Mouse (Mus musculus): ENCODE data around the gene Gm27021.

DNA sequence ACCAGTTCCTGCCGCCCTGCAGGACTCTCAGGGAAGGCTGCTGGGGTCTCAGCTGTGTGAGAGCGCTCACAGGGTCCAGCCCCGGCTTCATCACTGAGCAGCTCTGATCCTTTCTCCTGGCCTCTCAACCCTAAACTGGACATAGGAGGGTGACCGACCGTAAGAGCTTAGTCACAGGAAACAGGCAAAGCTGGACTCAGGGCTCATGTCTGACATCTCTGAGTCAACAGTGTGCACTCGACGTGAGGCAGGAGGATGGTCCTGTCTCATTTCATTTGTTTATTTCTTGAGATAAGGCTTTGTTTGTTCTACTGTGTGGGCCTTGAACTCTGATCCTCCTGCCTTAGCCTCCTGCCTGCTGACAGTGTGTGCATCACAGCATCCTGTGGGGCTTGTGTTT, 47.4 kb downstream of the Gm27021 start:
- TF ChIP-seq POLR2A (IDR thresholded peaks at IDR 0.05; ENCODE audit: low read depth, low read length): no peak
- no peak for TF ChIP-seq CTCF (IDR thresholded peaks at IDR 0.05; ENCODE audit: borderline replicate concordance, insufficient read depth, low read length)
